Mouse (Mus musculus) layer of hippocampus, adult 11-12 months (tissue): Measurements from ENCODE around the gene Dgat2.
A peak's percentile ranks its signal among the peaks of the same experiment; 100 is the strongest.

ENCODE experiments used
- DNase-seq: peaks from one replicate; pipeline ENCODE4 v3.0.0; 2022; ENCODE audit warnings: low spot score

Gene Dgat2

DNA sequence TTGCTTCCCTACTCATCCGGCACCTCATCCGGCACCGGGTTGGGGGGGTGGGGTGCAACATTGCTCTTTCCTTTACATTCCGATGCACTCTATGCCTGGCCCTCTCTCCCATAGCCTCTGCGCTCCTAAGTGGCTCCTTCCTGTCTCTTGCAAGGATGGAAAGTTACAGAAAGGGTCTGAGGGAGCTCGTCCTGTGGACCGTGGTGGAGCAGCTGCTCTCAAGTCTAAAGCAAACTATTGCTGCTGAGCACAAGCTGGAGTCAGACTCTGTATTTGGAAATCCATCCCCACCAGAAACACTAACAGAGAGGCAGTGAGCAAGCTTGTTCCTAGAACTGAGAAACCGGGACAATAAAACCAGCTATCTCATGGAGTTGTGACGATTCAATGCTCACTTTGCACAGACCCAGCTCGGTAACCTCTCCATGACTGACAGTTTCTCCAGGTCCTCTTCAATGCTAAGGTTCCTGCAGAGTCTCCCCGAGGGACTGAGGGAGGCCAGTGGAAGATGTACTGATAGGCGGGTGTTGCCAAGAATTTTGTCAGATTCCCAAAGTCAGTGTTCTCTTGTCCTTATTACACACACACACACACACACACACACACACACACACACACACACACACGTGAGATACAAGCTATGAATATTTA, 42.6 kb downstream of the Dgat2 start:
- DNase-seq: no peak

DNA sequence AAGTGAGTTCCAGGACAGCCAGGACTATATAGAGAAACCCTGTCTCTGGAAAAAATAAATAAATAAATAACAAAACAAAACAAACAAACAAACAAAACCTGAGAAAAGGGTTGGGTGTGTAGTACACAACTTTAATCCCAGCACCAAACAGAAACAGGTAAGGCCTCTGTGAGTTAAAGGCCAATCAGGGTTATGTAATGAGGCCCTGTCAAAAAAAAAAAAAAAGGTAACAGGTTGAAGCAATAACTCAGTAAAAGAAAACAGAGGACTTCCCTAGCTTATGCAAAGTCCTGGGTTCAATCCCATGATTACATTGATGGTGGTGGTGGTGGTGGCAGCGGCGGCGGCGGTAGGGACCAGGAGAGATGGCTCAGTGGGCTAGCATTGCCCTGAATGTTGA, 45.0 kb downstream of the Dgat2 start:
- DNase-seq: no peak

DNA sequence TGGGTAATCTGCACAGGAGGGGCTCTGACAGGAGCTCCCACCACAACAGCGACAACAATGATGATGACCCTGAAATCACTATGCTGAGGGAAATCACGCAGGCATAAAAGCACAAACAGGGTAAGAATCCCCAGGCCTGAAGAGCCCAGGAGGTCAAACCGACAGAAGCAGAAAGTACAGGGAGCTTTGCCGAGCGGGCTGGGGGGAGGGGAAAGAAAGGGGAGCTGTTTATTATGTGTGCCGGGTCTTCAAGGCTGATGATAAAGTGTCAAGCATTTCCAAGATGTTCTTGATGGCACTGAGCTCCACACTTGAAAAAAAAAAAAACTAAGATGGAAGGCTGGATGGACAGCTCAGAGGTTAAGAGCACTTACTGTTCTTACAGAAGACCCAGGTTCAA, 45.7 kb downstream of the Dgat2 start:
- no peak for DNase-seq

DNA sequence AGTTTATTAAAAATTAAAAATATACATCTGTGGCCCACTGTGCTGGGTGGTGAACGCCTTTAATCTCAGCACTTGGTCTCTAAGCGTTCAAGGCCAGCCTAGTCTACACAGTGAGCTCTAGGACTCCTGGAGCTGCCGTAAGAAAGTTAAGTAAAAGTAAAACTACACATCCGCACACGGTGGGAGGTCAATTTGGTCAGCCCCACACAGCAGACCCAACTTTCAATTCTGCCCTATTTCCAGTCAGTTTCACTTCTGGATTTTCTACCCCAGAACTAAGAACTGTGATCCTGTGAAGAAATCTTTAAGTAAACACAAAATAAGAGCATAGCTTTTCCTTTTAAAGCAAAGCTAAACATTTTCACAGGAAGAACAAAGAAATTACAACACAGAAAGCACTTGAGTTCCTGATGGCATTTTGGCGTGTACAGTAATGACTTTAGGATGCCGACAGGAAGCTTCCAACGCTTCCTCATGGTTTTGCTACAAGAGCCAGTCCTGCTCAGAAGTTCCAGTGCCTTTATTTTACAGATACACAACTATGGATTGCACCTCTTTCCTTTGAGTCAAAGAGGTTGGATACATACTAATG, 48.6 kb downstream of the Dgat2 start:
- no peak for DNase-seq

DNA sequence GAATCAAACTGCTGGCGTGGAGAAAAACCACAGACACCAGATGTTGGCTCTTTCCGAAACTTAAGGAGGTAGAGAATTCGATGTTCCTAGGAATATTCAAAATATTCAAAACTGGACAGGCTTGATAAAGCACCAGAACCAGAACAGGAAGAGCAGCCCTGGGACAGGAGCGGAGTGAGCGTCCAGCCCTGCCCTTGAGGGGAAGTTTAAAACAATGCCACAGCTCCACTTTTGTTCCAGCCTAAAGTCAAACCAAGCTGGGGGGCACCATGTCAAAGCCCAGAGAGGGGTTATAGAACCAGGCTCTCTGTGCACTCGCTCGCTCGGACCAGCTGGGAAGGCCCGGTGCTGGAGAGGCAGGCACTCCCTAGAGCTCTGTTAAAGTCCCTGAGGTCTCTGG, 49.9 kb downstream of the Dgat2 start:
- no peak for DNase-seq

DNA sequence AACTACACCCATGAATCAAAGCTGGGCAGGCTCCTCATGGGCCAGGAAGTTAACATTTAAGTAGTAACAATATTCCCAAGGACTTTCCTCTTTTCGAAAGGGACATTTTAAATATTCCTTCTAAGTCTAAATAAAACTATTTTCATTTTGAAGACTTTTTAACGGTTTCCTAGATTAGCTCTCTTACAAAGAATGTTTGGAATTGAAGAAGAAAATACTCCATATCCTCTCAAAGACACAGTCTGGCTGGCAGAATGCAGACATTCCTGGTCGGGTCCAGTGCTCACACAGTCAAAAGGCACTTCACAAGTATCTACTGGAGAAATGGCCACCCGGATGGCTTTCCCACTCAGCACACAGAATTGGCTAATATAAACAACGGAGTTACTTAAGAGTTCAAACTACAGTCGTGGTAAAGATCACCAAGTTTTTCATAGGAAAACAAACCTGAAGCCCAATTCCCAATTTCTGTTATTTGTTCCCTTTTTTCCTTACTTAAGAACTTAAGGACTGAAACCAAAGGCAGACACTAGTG, 50.6 kb downstream of the Dgat2 start:
- DNase-seq: no peak

DNA sequence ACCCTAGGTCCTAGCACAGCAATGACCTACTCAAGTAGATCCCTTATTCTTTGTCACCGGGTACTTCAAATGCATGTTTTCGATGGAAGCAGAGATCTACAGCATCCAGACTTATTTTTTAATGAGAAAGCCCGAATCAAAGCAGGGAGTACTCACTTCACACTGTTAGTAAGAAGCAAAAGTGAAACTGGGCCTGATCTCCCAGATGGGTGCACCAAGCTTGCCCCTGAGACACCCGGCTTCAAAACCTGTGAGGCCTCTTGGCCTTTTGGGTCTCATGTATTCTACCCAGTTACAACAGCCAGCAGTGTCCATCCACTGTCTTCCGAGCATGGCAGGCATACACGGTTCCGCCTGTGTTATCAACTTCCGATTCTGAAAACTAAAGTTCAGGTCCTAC, 53.6 kb downstream of the Dgat2 start:
- DNase-seq: no peak

DNA sequence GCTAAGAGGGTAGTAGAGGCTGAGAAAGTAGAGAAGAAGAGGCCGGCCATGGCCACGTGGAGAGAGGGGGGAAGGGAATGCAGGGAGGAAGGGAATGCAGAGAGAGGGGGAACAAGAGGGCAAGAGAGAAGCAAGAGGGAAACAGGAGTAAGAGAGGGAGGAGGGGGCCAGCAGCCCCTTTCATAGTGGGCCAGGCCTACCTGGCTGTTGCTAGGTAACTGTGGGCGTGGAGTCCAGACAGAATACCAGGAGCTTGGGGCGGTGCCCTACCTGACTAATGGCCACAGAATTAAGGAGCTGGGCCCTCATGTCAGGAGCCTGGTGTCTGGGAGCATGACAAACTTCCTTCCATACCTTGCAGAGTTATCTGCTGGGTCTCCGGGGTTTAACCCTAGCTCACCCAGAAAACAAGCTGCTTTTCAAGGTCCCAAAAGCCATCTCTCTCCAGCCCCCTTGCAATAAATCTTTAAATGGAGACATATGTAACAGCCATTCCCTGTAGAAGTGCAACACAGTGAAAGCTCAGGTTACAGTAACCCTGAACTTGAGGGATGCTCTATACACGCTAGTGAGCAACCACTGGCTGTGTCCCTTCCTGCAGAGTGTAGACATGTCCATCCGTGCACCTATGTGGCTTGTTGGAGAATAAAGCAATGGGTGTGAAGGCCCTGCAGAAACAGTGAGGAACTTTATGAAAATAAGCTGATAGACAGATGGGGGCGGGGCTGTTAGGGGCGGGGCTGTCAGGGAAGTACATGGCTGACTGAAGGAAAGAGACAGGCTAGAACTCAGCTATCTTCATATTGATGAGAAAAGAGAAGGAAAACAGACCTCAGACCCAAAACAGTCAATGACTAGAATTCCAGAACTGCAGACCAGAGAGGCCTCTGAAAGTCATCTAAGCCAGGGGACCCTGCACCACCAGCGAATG, 54.2 kb downstream of the Dgat2 start:
- no peak for DNase-seq

DNA sequence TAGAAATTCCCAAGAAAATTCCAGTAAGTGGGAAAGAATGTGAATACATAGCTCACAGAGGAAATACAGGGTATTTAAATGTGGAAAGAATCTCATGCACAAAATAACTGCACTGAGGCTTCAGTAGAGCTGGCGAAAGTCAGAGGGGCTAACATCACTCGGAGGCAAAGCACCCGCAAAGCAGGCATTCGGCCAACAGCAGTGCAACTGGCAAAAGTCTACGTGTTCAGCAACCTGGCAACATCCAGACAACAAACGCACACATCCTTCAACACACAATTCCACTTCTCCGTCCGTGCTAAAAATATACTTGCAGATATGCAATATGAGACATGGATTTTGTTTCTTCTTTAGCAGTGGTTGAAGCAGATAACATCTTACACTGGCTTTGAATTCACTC, 56.5 kb downstream of the Dgat2 start:
- no peak for DNase-seq

DNA sequence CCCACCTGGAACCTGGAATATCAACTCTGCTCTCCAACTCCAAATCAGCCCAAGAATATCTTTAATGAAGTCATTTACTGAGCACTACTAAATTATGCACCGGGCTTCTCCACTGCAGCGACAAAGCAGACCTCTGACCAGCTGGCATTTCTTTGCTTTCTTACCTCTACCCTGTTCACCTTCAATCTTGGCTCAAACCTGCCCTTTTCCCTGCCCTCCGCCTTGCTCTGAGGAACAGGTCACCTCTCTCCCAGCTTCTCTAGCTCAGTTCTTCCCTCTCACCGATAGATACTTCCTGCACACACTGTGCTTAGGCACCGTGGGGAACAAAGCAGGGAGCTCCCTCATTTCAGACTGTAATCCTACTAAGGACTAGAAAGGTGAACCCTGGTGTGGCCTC, 59.9 kb downstream of the Dgat2 start:
- no peak for DNase-seq

DNA sequence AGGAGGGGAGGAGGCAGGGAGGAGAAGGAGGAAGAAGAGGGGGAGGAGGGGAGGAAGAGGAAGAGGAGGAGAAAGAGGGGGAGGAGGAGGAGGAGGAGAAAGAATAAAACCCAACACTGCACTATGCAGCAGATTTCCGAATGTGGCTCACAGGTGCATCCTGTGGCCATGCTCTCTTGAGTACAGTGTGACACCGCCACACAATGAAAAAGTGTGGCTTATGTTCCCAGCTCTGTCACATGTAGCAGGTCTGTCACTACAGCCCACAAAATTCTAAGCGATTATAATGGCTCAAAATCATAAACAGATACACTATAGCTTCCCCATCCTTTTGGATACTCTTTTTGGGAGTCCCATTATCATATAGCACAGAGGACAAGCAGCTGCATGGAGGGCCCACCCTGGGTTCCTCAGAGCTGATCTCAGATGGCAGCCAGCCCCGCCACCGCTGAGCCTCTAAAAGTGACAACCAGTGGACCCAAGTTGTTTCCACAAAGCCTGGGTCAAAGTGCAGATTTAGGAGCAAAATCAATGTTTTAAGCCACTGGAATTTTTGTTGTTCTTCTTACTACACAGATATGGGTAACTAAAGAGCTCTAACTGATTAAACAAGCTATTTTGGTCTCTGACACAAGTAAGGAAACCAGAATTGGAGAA, 61.5 kb downstream of the Dgat2 start:
- DNase-seq: no peak

DNA sequence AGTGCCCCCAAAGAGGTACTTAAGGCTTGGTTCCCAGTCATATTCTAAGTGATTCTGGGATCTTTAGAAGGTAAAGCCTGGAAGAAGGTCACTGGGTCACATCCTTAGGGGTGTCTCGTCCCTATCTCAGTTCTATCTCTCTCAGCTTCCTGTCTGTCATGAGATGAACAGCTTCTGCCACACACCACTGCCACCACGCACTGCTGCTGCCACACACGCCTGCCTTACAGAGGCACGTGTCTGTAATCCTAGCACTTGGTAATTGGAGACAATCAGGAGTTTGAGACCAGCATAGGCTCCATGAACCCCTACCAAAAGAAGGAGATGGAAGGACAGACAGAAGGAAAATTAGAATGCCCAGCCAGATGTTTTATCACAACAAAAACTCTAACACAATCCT, 62.4 kb downstream of the Dgat2 start:
- no peak for DNase-seq

DNA sequence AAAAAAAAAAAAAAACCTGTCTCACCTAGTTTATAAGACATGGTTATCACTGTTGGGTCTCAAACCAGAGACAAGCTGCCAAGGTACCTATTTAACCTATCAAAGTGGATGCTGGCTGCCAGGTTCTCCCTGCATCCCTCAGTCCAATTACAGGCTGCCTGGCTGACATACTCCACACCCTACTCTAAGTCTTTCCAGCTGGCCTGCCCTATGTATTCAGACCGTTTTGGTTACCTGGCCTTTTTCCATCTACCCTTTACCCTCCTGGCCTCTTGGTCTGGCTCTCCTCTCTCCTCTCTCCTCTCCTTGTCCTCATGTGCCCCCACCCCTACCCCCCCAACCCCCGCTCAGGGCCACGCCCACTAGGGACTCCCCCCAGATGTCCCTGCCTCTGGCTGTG, 65.7 kb downstream of the Dgat2 start:
- no peak for DNase-seq

DNA sequence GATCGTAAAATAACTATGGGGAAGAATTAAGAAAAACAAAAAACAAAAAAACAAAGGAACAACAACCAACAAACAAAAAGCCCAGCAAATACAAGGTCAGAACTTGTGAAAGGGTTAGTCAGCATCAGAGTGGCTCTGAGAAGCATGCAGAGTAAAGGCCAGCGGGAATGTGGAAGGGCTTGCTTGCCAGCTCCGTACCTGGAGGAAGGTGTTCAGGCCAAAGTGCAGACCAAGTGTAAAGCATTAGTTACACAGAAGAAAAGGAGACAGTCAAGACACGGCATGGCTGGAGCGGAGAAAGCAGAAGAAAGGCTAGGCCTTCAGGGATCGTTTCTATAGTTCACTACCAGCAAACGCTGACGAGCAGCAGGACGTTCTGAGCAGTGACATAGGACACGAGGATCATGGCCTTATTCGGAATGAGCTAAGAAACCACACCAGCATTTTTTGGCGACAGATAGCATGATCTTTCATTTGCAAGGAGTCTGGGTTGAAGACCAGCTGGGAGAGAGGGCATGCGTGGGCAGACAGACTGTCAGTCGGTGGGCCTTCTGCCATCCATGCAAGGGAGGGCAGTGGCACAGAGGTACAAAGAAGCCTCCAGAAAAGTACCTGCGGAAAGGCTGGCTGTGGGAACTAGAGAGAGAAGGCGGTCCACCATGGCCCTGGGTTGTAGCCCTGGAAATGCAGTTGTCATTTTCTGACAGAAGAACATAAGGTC, 68.4 kb downstream of the Dgat2 start:
- no peak for DNase-seq

DNA sequence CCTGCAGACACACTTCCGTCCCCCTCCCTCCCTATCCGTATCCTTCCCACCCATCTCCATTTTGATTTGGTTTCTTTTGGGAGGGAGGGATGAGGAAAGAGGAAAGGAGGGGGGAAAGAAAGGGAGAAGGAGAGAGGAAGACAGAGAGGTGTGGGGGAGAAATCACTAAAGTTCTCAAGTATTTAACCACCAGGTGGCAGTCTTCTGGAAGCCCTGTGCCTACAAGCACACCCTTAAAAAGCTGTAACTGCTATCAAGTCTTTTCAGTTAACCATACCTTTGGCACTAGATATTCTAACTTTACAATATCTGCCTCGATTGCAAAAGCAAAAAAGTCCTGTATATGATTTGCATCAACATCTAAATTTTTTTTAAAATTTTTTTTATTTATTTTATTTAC, 75.0 kb downstream of the Dgat2 start:
- DNase-seq: peak; percentile 27

DNA sequence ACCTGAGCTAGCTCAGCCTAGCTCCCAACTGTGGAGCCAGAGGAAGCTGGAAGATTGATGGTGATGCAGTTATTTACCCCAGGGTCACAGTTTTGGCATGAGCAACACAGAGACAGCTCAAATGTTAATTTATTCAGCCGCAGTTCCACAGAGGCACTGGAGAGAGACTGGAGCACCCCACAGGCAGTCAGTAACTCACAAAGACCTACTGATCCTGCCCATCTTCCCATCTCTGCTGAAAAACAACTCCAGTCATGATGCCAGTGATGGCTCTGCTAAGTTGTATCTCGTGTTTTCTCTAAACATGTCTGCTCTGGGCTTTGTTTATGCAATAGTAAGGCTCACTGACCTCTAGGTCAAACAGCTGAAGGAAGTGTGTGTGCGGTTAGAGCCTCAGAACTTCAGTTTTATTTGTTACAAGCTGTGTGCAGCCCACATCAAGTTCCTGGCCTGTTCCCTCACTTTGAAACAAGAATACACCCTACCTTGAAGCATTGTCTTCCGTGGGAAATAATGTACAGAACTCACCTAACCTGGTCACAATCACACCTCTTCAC, 75.7 kb downstream of the Dgat2 start:
- no peak for DNase-seq
